Mouse (Mus musculus) kidney, postnatal 14 days (tissue): Measurements from ENCODE around the gene Enpp4.
A peak's percentile ranks its signal among the peaks of the same experiment; 100 is the strongest.

Source experiments
- DNase-seq: peaks from one replicate; pipeline ENCODE4 v3.0.0; 2022; ENCODE audit warnings: mixed read lengths

Enpp4 gene

DNA sequence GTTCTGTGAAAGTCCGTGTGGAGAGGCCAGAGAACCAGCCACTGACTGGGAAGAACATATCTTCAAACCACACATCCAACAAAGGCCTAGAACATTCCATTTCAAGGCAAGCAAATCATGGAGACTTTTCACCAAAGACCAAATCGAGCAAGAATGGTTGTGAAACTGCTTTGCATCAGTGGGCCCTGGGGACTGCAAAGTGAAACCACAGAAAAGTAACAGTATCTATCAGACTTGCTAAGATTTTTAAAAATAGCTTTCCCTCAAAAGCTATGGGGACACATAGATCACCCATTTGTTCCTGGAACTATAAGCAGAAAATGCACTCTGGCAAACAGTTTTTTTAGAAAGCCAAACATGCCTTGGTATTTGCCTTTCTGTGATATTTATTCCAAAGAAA lies 14.7 kb downstream of the Enpp4 start:
- DNase-seq, result no peak

DNA sequence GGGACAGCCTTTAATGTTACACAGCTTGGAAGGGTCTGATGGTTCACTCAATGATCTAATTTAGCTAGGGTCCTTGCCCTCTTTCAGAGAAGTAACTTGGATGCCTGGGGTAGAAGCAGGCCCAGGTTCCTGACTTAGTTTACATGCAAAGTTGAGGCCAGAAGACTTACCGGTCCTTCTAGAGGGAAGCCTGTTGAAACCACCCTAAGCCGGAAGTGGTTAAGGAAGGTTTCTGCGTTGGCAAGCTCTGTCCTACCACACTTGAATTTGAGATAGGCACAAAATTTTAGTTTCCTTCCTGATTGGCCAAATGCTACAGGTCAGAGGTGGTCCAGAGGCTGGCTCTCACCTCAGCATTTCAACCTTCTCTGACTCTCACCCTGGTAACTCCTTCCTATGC lies 17.4 kb downstream of the Enpp4 start:
- no peak for DNase-seq

DNA sequence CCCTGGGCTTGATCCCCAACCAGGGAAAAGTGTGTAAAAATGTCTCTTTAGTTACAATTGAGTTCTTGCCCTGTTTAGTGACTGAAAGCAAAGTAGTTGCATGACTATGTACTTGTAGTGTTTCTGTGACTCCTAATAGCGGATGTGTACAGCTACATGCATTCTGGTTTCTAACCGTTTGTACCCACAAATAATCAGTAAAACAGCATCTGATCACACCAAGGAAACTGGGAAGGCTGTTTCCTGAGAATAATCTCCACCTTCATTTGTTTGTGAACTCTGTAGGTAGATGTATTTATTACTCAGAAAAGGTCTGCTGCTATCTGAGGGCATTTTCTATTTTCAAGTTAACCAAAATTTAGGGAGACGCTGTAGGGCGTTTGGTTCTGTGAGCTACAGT lies 22.5 kb downstream of the Enpp4 start:
- no peak for DNase-seq

- DNase-seq, result peak; percentile 91
Observed at GRCm38 (mm10) chr17:44078631-44079350, 26.8 kb downstream of the Enpp4 start, which contains the start of gene Enpp5. TSS of gene Enpp5 (plus strand) at chr17:44078813.

- DNase-seq, result no peak
Observed at GRCm38 (mm10) chr17:44077843-44078160, 27.8 kb downstream of the Enpp4 start.

DNA sequence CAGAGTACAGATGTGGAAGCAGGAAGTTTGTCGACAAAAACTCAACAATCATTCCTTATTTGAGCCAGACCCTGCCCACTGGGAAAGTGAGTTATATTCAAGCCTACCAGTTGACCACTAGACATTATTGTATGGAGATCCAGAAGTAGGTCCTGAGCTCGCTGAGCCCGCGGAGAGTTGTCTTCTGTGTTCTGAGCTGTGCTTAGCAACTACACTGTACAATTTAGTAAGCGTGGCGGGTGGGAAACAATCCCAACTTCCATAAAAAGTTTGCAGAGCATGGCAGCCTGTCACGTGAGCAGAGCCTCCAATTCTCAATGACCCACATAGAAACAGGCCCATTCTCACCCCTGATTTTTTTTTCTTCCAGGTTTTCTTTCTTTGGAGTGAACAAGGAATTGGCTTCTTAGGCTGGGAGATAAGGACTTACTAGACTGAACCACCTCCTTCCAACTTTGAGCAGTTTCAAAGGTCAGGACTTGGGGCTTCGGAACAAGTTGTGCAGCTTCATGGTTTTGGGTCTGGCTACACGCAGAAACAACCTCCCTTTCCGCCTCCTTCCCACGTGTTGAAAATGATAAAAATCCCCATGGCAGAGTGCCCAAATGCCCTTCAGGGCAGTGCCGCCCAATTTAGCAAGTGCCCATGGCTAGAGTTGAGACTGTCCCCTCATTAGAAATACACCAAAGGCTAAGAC lies 28.3 kb downstream of the Enpp4 start:
- no peak for DNase-seq

DNA sequence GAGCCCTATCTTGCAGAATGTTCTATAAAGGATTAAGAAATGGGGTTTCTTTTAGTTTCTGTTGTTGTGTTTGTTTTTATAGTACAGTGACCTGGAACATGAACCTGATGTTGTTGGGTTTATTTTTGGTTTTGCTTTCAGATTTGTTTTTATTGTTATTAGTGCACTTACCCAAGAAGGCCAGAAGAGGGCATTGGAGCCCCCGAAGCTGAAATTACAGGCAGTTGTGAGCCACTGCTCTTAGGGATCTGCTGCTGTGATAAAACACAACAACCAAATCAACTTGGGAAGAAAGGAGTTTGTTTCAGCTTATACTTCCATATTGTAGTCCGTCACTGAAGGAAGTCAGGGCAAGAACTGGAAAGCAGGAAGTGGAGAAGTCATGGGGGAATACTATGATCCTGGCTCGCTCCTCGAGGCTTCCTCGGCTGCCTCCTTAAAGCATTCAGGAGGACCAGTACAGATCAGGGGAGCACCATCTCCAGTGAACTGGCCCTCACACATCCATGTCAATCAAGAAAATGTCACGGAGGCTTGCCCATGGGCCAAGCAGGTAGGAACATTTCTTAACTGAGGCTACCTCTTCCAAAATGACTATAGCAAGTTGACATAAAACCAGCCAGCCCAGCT lies 29.4 kb downstream of the Enpp4 start:
- peak; percentile 47 for DNase-seq

- DNase-seq, result no peak
Observed at GRCm38 (mm10) chr17:44075601-44076000, 30.0 kb downstream of the Enpp4 start.

GRCm38 (mm10) chr17:44071680-44072079 lies 33.9 kb downstream of the Enpp4 start:
- no peak for DNase-seq

- DNase-seq, result no peak
Observed at GRCm38 (mm10) chr17:44068876-44069275, 36.7 kb downstream of the Enpp4 start.

- DNase-seq, result peak; percentile 10
Observed at GRCm38 (mm10) chr17:44061289-44061890, 44.2 kb downstream of the Enpp4 start.

- no peak for DNase-seq
Observed at GRCm38 (mm10) chr17:44060781-44061180, 44.8 kb downstream of the Enpp4 start.

GRCm38 (mm10) chr17:44058145-44058544 lies 47.5 kb downstream of the Enpp4 start:
- DNase-seq, result no peak

DNA sequence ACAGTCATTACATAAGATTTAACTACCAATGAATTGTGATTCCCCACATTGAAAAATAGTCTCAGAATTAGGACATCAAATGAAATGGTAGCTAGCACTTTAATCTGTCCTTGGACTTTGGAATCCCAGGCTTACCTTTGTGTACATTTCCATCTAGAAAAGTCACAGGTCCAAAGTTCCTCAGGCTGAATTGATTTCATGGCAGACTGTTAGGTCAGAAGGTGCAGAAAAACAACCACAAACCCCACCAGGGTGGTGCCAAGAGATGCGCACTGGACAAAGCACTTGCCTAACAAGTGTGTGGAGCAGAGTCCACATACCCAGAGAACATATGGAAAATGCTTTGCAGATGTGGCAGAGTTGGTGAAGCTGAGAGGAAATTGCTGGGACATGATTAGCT lies 48.5 kb downstream of the Enpp4 start:
- DNase-seq, result no peak

DNA sequence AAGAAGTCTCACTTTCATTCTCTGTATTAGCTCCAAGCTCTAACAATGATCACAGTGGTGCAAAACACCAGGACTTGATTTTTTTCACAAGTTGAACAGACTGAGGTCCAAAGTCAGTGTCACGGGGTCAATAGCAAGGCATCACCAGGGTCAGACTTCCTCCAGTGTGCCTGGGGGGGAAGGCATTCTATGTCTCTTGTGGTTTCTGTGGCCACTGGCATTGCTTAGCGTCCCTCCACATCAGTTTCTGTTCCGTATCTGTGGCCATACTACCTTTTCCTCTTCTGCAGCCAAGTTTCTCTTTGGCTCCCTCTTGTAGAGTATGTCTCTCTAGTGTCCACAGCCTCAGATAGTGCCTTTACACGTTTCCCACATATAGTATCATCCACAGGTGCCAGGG lies 52.2 kb downstream of the Enpp4 start:
- DNase-seq, result no peak
